Mouse (Mus musculus) kidney, postnatal 0 days (tissue): ENCODE results near the gene Gm45716. TPM values are rescaled to one million over a fixed set of nuclear protein-coding genes. Genes with fewer than 3 reads are reported as not detected.

Source experiments
- ATAC-seq: fragments of 200-750 bp; cut with Nextera tagmentation; replicated peaks from 2 replicates; pipeline ENCODE4 v1.8.0; 2017; ENCODE audit warnings: low read depth, moderate number of reproducible peaks, moderate TSS enrichment, moderate library complexity; ENCODE audit not compliant: low FRiP score
- DNase-seq: peaks from one replicate; pipeline ENCODE4 v3.0.0-alpha.2; 2016; ENCODE audit warnings: low spot score
- H3K27ac ChIP-seq: fragments of 300-500 bp; sonication (generic); 2 replicates; pipeline ENCODE4 v1.5.1; 2014; ENCODE audit warnings: mild to moderate bottlenecking
- H3K27me3 ChIP-seq: fragments of 300-500 bp; sonication (generic); 2 replicates; pipeline ENCODE4 v1.6.1; 2014; ENCODE audit warnings: low read length, mixed read lengths; ENCODE audit not compliant: insufficient read depth
- H3K36me3 ChIP-seq: fragments of 300-500 bp; sonication (generic); 2 replicates; pipeline ENCODE4 v1.6.1; 2014; ENCODE audit warnings: low read length, mixed read lengths; ENCODE audit not compliant: insufficient read depth
- H3K4me1 ChIP-seq: fragments of 300-500 bp; sonication (generic); replicated peaks from 2 replicates; pipeline ENCODE4 v1.6.1; 2014; ENCODE audit warnings: antibody characterized with exemption, low read length, mixed read lengths; ENCODE audit not compliant: insufficient read depth
- H3K4me2 ChIP-seq: fragments of 300-500 bp; sonication (generic); 2 replicates; pipeline ENCODE4 v1.6.1; 2014; ENCODE audit warnings: mild to moderate bottlenecking, low read length, moderate library complexity, mixed read lengths
- H3K4me3 ChIP-seq: fragments of 300-500 bp; sonication (generic); replicated peaks from 2 replicates; pipeline ENCODE4 v1.5.1; 2014; ENCODE audit warnings: low read depth, low read length
- H3K9ac ChIP-seq: fragments of 300-500 bp; sonication (generic); 2 replicates; pipeline ENCODE4 v1.6.1; 2014; ENCODE audit warnings: low read depth, low read length
- H3K9me3 ChIP-seq: fragments of 300-500 bp; sonication (generic); replicated peaks from 2 replicates; pipeline ENCODE4 v1.6.1; 2016; ENCODE audit warnings: low read length, inconsistent platforms, mixed read lengths
- CTCF ChIP-seq: IDR thresholded peaks from 2 replicates; pipeline ENCODE4 v1.5.1; 2016; ENCODE audit warnings: antibody characterized with exemption, low read depth, mild to moderate bottlenecking, moderate library complexity
- WGBS: fragments of 180-500 bp; shearing (Covaris S2); extraction: QIAGEN DNeasy Blood & Tissue Kit; methylation state at CpG from one replicate; pipeline ENCODE4 v1.1.7; 2014; 5-methylcytosine and 5-hydroxymethylcytosine counted together
- polyA plus RNA-seq: library from polyadenylated mRNA; unstranded; fragments of >200 nt; fragmentation: Nextera tagmentation; extraction: Ambion mirVana; gene quantifications from 2 replicates; pipeline ENCODE4 v1.2.1, GENCODE M21; 2015

Gm45716 gene
- 13.9 and 14.3 TPM in 2 replicates for polyA plus RNA-seq

GRCm38 (mm10) chr11:90187441-90187840 lies at the start of gene Gm45716:
Gm45716 (plus strand) TSS chr11:90187683.
- Histone ChIP-seq H3K27ac (no peak within 1 kb of the TSS), H3K27me3 (no peaks in the 10 kb centered on the region), H3K36me3 (no peaks in the 10 kb centered on the region), H3K9me3 (no peaks in the 10 kb centered on the region), H3K4me1 (no peaks in the 10 kb centered on the region), H3K9ac (no peak within 1 kb of the TSS), H3K4me3 (no peak within 1 kb of the TSS), H3K4me2 (no peak within 1 kb of the TSS)
- no peak for TF ChIP-seq CTCF
- ATAC-seq (no peak), DNase-seq (no peak)
- WGBS = 89% methylated on average over 7 of the region's 7 CpGs

DNA sequence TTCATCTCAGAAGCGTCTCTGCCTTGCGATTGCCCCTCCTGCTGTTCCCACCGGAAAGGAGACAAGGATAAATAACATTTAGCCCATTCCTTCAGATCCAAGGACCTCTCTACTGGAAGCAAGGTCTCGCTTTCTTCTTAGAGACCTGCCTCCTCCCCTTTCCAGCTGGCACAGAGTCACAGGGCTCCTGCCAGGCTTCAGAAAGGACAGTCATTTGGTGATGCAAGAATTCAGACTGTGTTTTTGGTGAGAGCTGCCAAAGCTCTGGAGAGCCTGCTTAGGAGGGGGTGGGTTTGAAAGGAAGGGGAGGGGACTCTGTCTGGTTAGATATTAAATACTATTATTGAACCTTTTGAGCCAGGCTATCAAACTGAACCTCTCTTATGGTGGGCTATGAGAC lies 45.1 kb upstream of the Gm45716 start:
- H3K4me2 ChIP-seq = no peak overlapping the region
- no peaks in the 10 kb centered on the region for H3K27me3 ChIP-seq
- DNase-seq (no peak), ATAC-seq (no peak)
- no peaks in the 10 kb centered on the region for H3K9me3 ChIP-seq
- H3K36me3 ChIP-seq = no peaks in the 10 kb centered on the region
- no peak overlapping the region; the same call in 1 of the 2 replicates for H3K27ac ChIP-seq
- no peaks in the 10 kb centered on the region for H3K4me1 ChIP-seq
- H3K9ac ChIP-seq = no peak overlapping the region
- no peak for TF ChIP-seq CTCF
- WGBS = 34% methylated on average over 4 of the region's 4 CpGs
- no peak overlapping the region for H3K4me3 ChIP-seq

- Histone ChIP-seq H3K4me3 (no peak overlapping the region), H3K27me3 (no peaks in the 10 kb centered on the region), H3K4me2 (no peak overlapping the region), H3K9ac (no peak overlapping the region), H3K36me3 (no peaks in the 10 kb centered on the region), H3K27ac (peak overlapping the region; percentile 34; the same call in 1 of the 2 replicates), H3K9me3 (no peaks in the 10 kb centered on the region), H3K4me1 (no peaks in the 10 kb centered on the region)
- ATAC-seq = no peak
- no peak for TF ChIP-seq CTCF
- DNase-seq = peak; percentile 55
- 26% methylated on average over 4 of the region's 4 CpGs for WGBS
Observed at GRCm38 (mm10) chr11:90142936-90143335, 44.5 kb upstream of the Gm45716 start.

DNA sequence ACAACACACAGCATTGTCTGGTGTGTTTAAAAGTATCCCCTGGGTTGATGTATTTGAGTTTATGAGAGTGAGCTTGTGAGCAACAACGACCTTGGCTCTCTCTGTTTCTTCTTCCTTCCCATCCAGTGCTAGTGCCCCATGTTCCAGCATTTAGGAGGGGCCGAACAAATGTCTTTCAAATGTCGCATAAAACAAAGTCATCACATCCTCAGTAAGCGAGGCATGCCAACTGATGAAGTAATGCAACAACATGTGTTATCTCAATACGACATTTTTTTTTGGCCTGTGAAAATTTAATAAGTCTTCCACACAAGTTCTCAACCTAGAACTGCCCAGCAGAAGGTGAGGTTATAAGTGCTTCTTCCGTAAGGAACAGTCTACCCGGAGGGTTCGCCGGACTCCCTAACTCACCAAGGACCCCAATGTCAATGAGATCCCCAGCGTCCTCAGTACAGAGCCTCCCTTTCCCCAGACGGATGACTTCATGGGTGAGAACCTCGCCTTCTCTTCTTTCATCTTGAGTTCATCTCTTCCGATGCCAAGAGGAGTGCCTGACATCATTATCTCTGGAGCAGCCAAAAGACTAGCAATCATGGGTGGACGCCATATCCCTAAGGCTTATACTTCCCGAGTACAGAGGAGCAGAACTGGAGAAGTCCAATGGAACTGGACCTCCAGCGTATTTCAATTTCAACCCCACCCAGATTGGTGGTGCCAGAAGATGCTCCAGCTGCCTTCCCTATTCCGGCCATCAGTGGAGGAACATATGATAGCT lies 41.2 kb upstream of the Gm45716 start:
- Histone ChIP-seq H3K27me3 (no peaks in the 10 kb centered on the region), H3K9ac (no peak overlapping the region), H3K4me2 (no peak overlapping the region), H3K4me1 (no peaks in the 10 kb centered on the region), H3K9me3 (no peaks in the 10 kb centered on the region), H3K36me3 (no peaks in the 10 kb centered on the region), H3K4me3 (no peak overlapping the region), H3K27ac (no peak overlapping the region)
- 89% methylated on average over 17 of the region's 17 CpGs for WGBS
- TF ChIP-seq CTCF = no peak
- no peak for DNase-seq
- ATAC-seq = no peak

GRCm38 (mm10) chr11:90155066-90155465 lies 32.4 kb upstream of the Gm45716 start:
- H3K4me3 ChIP-seq = no peak overlapping the region
- H3K9ac ChIP-seq = no peak overlapping the region
- peak; percentile 69 for DNase-seq
- no peaks in the 10 kb centered on the region for H3K36me3 ChIP-seq
- WGBS = 12% methylated on average over 5 of the region's 5 CpGs
- no peak for ATAC-seq
- no peaks in the 10 kb centered on the region for H3K27me3 ChIP-seq
- no peaks in the 10 kb centered on the region for H3K4me1 ChIP-seq
- H3K4me2 ChIP-seq = no peak overlapping the region
- TF ChIP-seq CTCF = no peak
- no peaks in the 10 kb centered on the region for H3K9me3 ChIP-seq
- H3K27ac ChIP-seq = 0 out of 2 replicates have a peak overlapping the region, but pooled peaks have one; percentile 8

DNA sequence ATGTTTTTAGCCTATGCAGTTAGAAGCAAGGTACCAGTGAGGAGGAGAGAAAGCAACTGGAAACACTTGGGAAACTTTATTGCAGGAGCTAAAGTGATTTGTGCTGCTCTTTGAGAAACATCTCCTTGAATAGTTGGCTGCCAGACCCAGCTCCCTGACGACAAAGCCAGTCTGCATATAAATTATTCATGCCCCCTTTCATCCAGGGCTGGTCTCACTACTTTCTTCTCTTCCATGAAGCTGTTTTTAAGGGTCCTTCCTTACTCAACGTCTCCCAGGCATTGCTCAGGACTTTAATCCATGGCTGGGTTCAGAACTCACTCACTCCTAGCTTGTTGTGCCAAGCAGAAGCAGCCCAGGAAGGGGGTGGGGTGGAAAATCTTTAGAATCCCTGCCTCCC lies 32.0 kb upstream of the Gm45716 start:
- no peak overlapping the region for H3K4me3 ChIP-seq
- no peaks in the 10 kb centered on the region for H3K36me3 ChIP-seq
- H3K4me1 ChIP-seq = no peaks in the 10 kb centered on the region
- no peak overlapping the region for H3K27ac ChIP-seq
- DNase-seq = no peak
- no peak for TF ChIP-seq CTCF
- no peak overlapping the region for H3K4me2 ChIP-seq
- no peak overlapping the region for H3K9ac ChIP-seq
- H3K27me3 ChIP-seq = no peaks in the 10 kb centered on the region
- no peak for ATAC-seq
- WGBS = 3% methylated on average over 2 of the region's 2 CpGs
- H3K9me3 ChIP-seq = no peaks in the 10 kb centered on the region
